Mouse (Mus musculus): ENCODE results near the gene Papss2.

GRCm38 (mm10) chr19:32641535-32641934 is 45.9 kb downstream of the Papss2 start:
- TF ChIP-seq POLR2A (IDR thresholded peaks at IDR 0.05; ENCODE audit: borderline replicate concordance, control insufficient read depth, low read depth, low read length) (no peak), CTCF (IDR thresholded peaks at IDR 0.05; ENCODE audit: control insufficient read depth, insufficient read depth, low read length) (no peak)

Data from bone marrow, adult 2 months (tissue).